Comparison of ENCODE assay signal across 9 mouse cellular contexts in the genomic region with DNA sequence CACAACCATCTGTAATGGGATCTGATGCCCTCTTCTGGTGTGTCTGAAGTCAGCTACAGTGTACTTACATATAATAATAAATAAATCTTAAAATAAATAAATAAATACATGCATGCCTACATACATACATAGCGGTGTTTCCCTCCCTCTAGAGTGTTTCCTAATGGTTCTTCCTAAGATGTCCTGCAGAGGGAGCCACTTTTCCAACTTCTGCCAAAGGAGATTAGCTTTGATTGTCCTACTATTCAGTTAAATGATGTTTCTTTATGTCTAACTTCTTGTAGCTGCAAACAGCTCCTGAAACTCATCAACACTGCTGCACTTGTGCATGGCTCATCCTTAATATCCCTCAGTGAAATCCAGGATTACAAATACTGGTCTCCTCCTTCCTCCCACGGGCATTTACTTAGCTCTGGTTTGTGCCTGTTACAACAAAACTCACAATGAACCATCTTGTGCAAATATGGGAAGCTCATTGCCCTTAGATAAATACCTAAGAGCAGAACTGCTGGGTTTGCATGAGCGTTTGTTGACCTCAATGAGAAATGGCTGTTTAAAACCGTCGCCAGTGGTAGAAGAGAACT. TPM values are rescaled to one million over a fixed set of nuclear protein-coding genes. Genes with fewer than 3 reads are reported as not detected.
A peak's percentile ranks its signal among the peaks of the same experiment; 100 is the strongest.
DNase-seq lines count a peak whose midpoint lies in the region; ATAC-seq and TF ChIP-seq lines count a peak whose summit lies in the region.
"Had no signal": no experiment of that assay in that cellular context is flagged by ENCODE, and none has a peak within 500 bp of the region (broad histone marks: within the 10 kb centered on the region; RNA-seq: fewer than 3 reads in every experiment).

No protein-coding gene starts in this region.

- no peak overlapping the region for H3K4me3 ChIP-seq in kidney, adult 2 months (ENCODE audit: insufficient read depth, low read depth, low read length)
- no peak overlapping the region for H3K4me3 ChIP-seq in kidney, embryonic 15.5 days (replicated peaks)
- H3K4me3 ChIP-seq: lung, embryonic 15.5 days had no signal

- no peak overlapping the region for H3K27ac ChIP-seq in kidney, adult 2 months (ENCODE audit: insufficient read depth, low read depth, low read length)
- H3K27ac ChIP-seq in kidney, embryonic 15.5 days = no peak overlapping the region
- H3K27ac ChIP-seq: hindbrain, embryonic 14.5 days; lung, embryonic 15.5 days had no signal

- no peaks in the 10 kb centered on the region for H3K27me3 ChIP-seq in kidney, adult 2 months (replicated peaks; ENCODE audit: control insufficient read depth, insufficient read depth, low read length)
- no peaks in the 10 kb centered on the region for H3K27me3 ChIP-seq in kidney, embryonic 15.5 days
- H3K27me3 ChIP-seq: lung, embryonic 15.5 days had no signal

- no peak overlapping the region for H3K4me2 ChIP-seq in kidney, embryonic 15.5 days
- H3K4me2 ChIP-seq: hindbrain, embryonic 14.5 days; lung, embryonic 15.5 days had no signal

- peaks cover 3% of the 10 kb centered on the region; the same call in 1 of the 2 replicates for H3K4me1 ChIP-seq in kidney, adult 2 months (ENCODE audit: control insufficient read depth, insufficient read depth, low read length)
- H3K4me1 ChIP-seq in kidney, embryonic 15.5 days = no peaks in the 10 kb centered on the region
- H3K4me1 ChIP-seq: lung, embryonic 15.5 days had no signal

- DNase-seq in kidney, adult 2 months = peak; percentile 54
- peak; percentile 24 for DNase-seq in ES-CJ7 (ENCODE audit: low read depth, low spot score)
- peak; percentile 39 for DNase-seq in NIH3T3 (ENCODE audit: low read depth)
- DNase-seq in kidney, postnatal 10 days = peak; percentile 49
- DNase-seq in B cell, adult 2 months = no peak
- DNase-seq in thymus, postnatal 36 days = no peak

- TF ChIP-seq POLR2A in kidney, adult 2 months (IDR thresholded peaks at IDR 0.05; ENCODE audit: low read depth, low read length) = no peak

- 83% methylated on average over 5 of the region's 5 CpGs for WGBS in kidney, adult 2 months
- WGBS in kidney, embryonic 15.5 days = 77% methylated on average over 5 of the region's 5 CpGs

- H3K36me3 ChIP-seq in kidney, adult 2 months (ENCODE audit: control insufficient read depth, insufficient read depth, low read length) = no peaks in the 10 kb centered on the region
- no peaks in the 10 kb centered on the region for H3K36me3 ChIP-seq in kidney, embryonic 15.5 days
- H3K36me3 ChIP-seq: lung, embryonic 15.5 days had no signal

- H3K9ac ChIP-seq in kidney, embryonic 15.5 days = no peak overlapping the region
- H3K9ac ChIP-seq: hindbrain, embryonic 14.5 days; lung, embryonic 15.5 days had no signal

- TF ChIP-seq CTCF in kidney, adult 2 months (conservative IDR thresholded peaks at IDR 0.05; ENCODE audit: insufficient read depth, insufficient read length, low read depth, low read length) = no peak

- ATAC-seq in kidney, embryonic 15.5 days (replicated peaks; ENCODE audit: low FRiP score) = no peak

- H3K9me3 ChIP-seq in kidney, embryonic 15.5 days (replicated peaks) = no peaks in the 10 kb centered on the region
- H3K9me3 ChIP-seq: lung, embryonic 15.5 days had no signal

RNA-seq across cellular contexts. Expression of a gene that starts 47.5 kb away (rescaled TPM):
- polyA plus RNA-seq in kidney, adult 2 months (2012; rRNA removed) = 61.0 and 69.3 TPM in 2 replicates
- 14.2 and 19.0 TPM in 2 replicates for polyA plus RNA-seq in kidney, embryonic 15.5 days (2015; fragmentation: Nextera tagmentation; extraction: Ambion mirVana)

Comparison
In these comparisons a context has a peak if more than half of its experiments do, and no peak if none do; other contexts are left out.
1. DNase-seq: peak in kidney, adult 2 months (single experiment), ES-CJ7 (single experiment), NIH3T3 (single experiment) and kidney, postnatal 10 days (single experiment); none in B cell, adult 2 months (0 of 2) and thymus, postnatal 36 days (0 of 2).